Mouse (Mus musculus) hindbrain, embryonic 16.5 days (tissue): ENCODE results near the gene Fam129a. TPM values are rescaled to one million over a fixed set of nuclear protein-coding genes. Genes with fewer than 3 reads are reported as not detected.
"Not testable (repeated sequence)": the region's sequence is repeated elsewhere in the genome, so short reads cannot be mapped to it uniquely, and the experiment has no call there.

Experiments
- ATAC-seq: fragments of 200-750 bp; cut with Nextera tagmentation; 2 replicates; pipeline ENCODE4 v1.8.0; 2017; ENCODE audit warnings: moderate TSS enrichment, moderate library complexity
- H3K27ac ChIP-seq: fragments of 300-500 bp; sonication (generic); 2 replicates; pipeline ENCODE4 v1.5.1; 2014; ENCODE audit warnings: low read depth, mild to moderate bottlenecking, control low read depth, low read length, moderate library complexity
- H3K27me3 ChIP-seq: fragments of 300-500 bp; sonication (generic); replicated peaks from 2 replicates; pipeline ENCODE4 v1.6.1; 2014; ENCODE audit warnings: low read length; ENCODE audit not compliant: control insufficient read depth, insufficient read depth
- H3K36me3 ChIP-seq: fragments of 300-500 bp; sonication (generic); 2 replicates; pipeline ENCODE4 v1.6.1; 2014; ENCODE audit warnings: mild to moderate bottlenecking, low read length, moderate library complexity, mixed read lengths; ENCODE audit not compliant: control insufficient read depth, insufficient read depth
- H3K4me1 ChIP-seq: fragments of 300-500 bp; sonication (generic); 2 replicates; pipeline ENCODE4 v1.6.1; 2014; ENCODE audit warnings: low read depth, low read length; ENCODE audit not compliant: control insufficient read depth, insufficient read depth
- H3K4me2 ChIP-seq: fragments of 300-500 bp; sonication (generic); 2 replicates; pipeline ENCODE4 v1.6.1; 2014; ENCODE audit warnings: mild to moderate bottlenecking, low read length, control low read depth, moderate library complexity
- H3K4me3 ChIP-seq: fragments of 300-500 bp; sonication (generic); 2 replicates; pipeline ENCODE4 v1.5.1; 2014; ENCODE audit warnings: mild to moderate bottlenecking, low read length, control low read depth, moderate library complexity
- H3K9ac ChIP-seq: fragments of 300-500 bp; sonication (generic); 2 replicates; pipeline ENCODE4 v1.6.1; 2014; ENCODE audit warnings: low read depth, mild to moderate bottlenecking, control low read depth, low read length, moderate library complexity
- H3K9me3 ChIP-seq: fragments of 300-500 bp; sonication (generic); 2 replicates; pipeline ENCODE4 v1.6.1; 2014; ENCODE audit warnings: mild to moderate bottlenecking, low read length, moderate library complexity; ENCODE audit not compliant: control insufficient read depth
- WGBS: fragments of 180-500 bp; shearing (Covaris S2); extraction: QIAGEN DNeasy Blood & Tissue Kit; methylation state at CpG from one replicate; pipeline ENCODE4 v1.1.7; 2014; 5-methylcytosine and 5-hydroxymethylcytosine counted together
- polyA plus RNA-seq: library from polyadenylated mRNA; unstranded; fragments of >200 nt; fragmentation: Nextera tagmentation; extraction: Ambion mirVana; gene quantifications from 2 replicates; pipeline ENCODE4 v1.2.1, GENCODE M21; 2015

Fam129a gene
- polyA plus RNA-seq, 1 experiment from 2014 or later, result 0.88 TPM

DNA sequence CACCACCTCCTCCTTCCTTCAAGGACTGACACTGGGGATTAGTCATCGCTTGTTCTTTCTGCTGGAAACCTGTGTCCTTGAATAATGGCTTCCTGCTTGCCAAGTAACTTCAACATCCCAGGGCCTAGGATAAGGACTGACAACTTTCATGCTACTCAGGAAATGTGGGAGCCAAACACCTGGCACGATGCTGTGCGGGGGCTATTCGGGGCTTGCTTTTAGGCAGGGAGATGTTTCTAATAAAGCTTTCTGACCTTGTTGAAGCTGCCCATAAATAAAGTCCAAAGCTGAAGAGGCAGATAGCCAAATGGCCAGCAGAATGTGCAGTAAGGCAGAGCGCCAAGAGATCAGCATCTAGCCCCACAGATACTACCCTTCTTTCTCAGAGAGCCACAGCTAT is 148.9 kb downstream of the Fam129a start:
- H3K4me3 ChIP-seq, result no peak overlapping the region
- H3K9me3 ChIP-seq, result no peaks in the 10 kb centered on the region
- whole genome bisulfite sequencing, result 85% methylated on average over 5 of the region's 5 CpGs
- no peaks in the 10 kb centered on the region for H3K27me3 ChIP-seq
- no peak for ATAC-seq
- H3K27ac ChIP-seq, result no peak overlapping the region
- no peak overlapping the region for H3K9ac ChIP-seq
- H3K4me1 ChIP-seq, result no peaks in the 10 kb centered on the region
- no peak overlapping the region for H3K4me2 ChIP-seq
- no peaks in the 10 kb centered on the region for H3K36me3 ChIP-seq

DNA sequence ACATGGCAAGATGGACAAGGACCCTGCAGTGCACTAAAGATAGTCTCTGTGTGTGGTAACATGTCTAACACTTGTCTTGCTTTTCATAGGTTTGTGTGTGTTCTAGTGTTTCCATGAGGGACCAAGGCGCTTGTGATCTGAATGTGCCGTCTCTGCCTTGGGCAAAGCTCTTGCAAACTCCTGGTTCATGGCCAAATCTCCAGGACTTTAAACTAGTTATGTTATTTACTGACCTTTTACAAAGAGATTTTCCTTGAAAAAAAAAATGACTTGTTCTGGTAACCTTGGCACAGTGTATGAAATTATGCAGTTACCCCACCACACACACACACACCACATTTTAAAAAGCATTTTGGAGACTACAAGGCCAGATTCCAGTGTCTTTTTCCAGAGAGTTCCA is 149.6 kb downstream of the Fam129a start:
- WGBS, result 73% methylated on average over 2 of the region's 2 CpGs
- H3K4me2 ChIP-seq, result no peak overlapping the region

DNA sequence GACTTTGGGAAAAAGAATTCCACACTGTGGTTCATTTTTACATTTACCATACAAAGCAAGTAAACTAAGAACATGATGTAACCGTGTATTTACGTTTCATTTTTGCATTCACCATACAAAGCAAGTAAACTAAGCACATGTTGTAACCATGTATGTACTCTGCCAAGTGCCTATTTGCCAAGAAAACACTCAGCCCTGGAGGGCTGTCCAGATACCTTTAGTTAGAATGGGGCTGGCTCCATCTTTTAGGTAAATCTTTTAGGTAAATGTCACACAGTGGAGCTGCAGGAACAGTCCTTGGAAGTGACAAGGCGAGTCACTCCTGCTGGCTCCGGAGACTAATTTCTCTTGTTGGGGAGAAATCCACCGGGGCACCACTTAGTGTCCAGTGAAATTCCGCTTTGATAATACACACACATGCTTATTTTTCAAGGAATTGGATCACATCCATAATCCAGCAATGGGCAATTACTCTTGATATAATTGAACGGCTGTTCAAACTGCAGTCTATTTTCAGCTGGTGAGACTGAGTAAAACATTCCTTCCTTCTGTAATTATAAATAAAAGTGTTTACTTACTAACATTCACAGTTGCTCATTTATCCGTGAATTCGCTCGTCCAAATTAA is 150.5 kb downstream of the Fam129a start:
- no peaks in the 10 kb centered on the region for H3K9me3 ChIP-seq
- H3K27me3 ChIP-seq, result no peaks in the 10 kb centered on the region
- H3K27ac ChIP-seq, result no peak overlapping the region
- no peaks in the 10 kb centered on the region for H3K36me3 ChIP-seq
- no peak overlapping the region for H3K4me2 ChIP-seq
- no peak overlapping the region for H3K4me3 ChIP-seq
- no peaks in the 10 kb centered on the region for H3K4me1 ChIP-seq
- ATAC-seq, result no peak
- WGBS, result 63% methylated on average over 10 of the region's 10 CpGs
- H3K9ac ChIP-seq, result no peak overlapping the region

More for the DNA sequence above, 149.6 kb downstream of the Fam129a start:
- Histone ChIP-seq H3K27ac (no peak overlapping the region), H3K36me3 (no peaks in the 10 kb centered on the region), H3K9me3 (no peaks in the 10 kb centered on the region), H3K27me3 (no peaks in the 10 kb centered on the region), H3K4me3 (no peak overlapping the region), H3K4me1 (no peaks in the 10 kb centered on the region), H3K9ac (no peak overlapping the region)
- no peak for ATAC-seq

DNA sequence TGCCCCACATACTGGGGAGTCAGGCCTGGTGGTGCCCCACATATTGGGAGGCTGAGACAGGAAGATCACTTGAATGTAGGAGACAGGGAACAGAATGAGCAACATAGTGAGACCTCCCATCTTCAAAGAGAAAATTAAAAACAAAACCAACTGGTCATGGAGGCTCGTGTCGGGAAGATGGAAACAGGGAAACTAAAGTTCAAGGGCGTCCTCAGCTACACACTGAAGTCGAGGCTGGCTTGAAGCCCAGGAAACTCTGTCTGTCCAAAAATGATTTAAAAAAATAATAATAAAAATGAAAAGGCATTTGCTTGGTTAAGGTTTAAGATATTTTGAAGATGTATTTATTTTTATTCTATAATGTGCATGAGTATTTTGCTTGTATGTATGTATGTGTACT is 152.8 kb downstream of the Fam129a start:
- Histone ChIP-seq H3K27ac (no peak overlapping the region), H3K4me1 (no peaks in the 10 kb centered on the region), H3K4me2 (no peak overlapping the region), H3K36me3 (no peaks in the 10 kb centered on the region), H3K9ac (no peak overlapping the region), H3K27me3 (no peaks in the 10 kb centered on the region), H3K9me3 (no peaks in the 10 kb centered on the region), H3K4me3 (no peak overlapping the region)
- 83% methylated on average over 4 of the region's 4 CpGs for WGBS
- ATAC-seq, result no peak

DNA sequence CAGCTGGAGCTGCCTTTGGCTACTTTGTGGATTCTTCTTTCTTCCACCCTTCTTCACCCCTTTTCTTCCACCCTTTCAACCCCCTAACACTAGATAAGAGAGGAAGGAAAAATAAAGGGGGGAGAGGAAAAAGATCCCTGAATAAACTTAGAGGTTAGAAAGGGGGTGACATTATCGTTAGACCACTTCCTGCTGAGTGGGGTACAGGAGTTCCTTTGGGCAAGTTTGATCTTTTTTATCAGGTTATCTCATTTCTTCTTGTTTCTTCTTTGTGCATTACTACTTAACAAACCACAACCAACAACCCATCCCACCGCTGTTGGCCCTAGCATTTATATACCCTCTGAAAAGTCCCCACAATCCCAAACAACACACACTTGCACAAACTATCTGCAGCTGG is 154.6 kb downstream of the Fam129a start:
- Histone ChIP-seq H3K9me3 (no peaks in the 10 kb centered on the region), H3K27ac (no peak overlapping the region), H3K4me1 (no peaks in the 10 kb centered on the region), H3K4me3 (no peak overlapping the region), H3K36me3 (no peaks in the 10 kb centered on the region), H3K9ac (no peak overlapping the region), H3K4me2 (no peak overlapping the region), H3K27me3 (no peaks in the 10 kb centered on the region)
- ATAC-seq, result no peak
- 95% methylated on average over 2 of the region's 2 CpGs for WGBS

DNA sequence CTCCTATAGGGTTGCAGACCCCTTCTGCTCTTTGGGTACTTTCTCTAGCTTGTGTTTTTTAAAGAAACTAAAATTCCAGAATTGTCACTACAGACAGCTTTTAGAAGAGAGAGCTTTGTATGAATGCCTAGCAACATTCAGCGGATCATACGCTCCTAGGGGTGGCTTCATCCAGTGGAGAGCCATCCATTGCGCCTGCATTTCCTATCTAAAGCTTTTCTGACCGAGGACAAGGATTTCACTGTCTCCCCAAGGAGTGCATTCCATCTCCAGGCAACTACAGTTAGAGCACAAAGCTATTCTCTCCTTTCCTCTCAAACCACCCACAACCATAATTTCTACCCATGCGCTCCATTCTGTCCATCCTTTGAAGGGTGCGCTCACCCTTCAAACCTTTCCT is 155.4 kb downstream of the Fam129a start:
- Histone ChIP-seq H3K27ac (no peak overlapping the region), H3K27me3 (no peaks in the 10 kb centered on the region), H3K9me3 (no peaks in the 10 kb centered on the region), H3K36me3 (no peaks in the 10 kb centered on the region), H3K4me2 (no peak overlapping the region), H3K4me3 (no peak overlapping the region), H3K9ac (no peak overlapping the region), H3K4me1 (no peaks in the 10 kb centered on the region)
- 60% methylated on average over 6 of the region's 6 CpGs for WGBS
- no peak for ATAC-seq

DNA sequence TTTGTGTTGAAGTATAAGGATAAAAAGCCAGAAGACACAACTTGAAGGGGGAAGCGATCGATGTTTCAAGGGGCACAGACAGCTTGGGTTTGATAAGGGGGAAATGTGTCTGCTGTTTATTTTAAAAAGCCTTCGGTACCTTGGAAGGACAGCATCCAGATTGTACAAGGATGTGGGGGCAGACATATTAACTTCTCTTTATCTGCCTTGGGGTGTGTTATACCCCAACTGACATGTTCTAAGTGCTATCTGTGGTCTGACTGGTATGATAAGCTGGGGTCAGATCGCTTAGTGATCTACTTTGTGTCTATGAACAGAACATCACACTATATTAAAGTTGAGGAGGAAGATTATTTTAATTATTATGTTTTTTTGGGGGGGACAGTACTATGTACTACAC is 157.2 kb downstream of the Fam129a start:
- no peaks in the 10 kb centered on the region for H3K27me3 ChIP-seq
- no peak overlapping the region for H3K4me2 ChIP-seq
- no peaks in the 10 kb centered on the region for H3K9me3 ChIP-seq
- H3K4me1 ChIP-seq, result no peaks in the 10 kb centered on the region
- no peak overlapping the region for H3K27ac ChIP-seq
- WGBS, result 93% methylated on average over 4 of the region's 4 CpGs
- H3K36me3 ChIP-seq, result no peaks in the 10 kb centered on the region
- no peak for ATAC-seq
- no peak overlapping the region for H3K4me3 ChIP-seq
- no peak overlapping the region for H3K9ac ChIP-seq

DNA sequence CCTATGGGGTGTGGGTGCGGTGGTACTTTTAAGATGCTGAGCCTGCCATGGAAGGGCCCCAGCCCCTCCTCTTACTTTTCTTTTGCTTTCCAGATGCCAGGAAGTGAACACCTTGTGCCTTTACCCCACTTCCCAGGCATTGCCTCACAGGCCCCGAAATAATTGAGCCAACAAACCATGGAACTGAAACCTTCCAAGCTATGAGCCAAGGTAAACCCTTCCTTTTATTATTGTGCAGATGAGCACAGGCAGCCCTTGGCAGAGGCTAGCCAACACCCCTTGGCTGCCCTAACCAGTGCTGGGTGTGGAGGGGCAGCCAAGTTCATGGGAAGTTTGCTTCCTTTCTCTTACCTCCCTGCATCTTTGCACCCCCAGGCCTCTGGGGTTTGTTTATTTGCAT is 166.2 kb downstream of the Fam129a start:
- WGBS, result 82% methylated on average over 2 of the region's 2 CpGs
- Histone ChIP-seq H3K27ac (no peak overlapping the region), H3K27me3 (no peaks in the 10 kb centered on the region), H3K4me2 (no peak overlapping the region), H3K9me3 (no peaks in the 10 kb centered on the region), H3K9ac (no peak overlapping the region), H3K4me1 (no peaks in the 10 kb centered on the region), H3K36me3 (no peaks in the 10 kb centered on the region), H3K4me3 (no peak overlapping the region)
- no peak for ATAC-seq

DNA sequence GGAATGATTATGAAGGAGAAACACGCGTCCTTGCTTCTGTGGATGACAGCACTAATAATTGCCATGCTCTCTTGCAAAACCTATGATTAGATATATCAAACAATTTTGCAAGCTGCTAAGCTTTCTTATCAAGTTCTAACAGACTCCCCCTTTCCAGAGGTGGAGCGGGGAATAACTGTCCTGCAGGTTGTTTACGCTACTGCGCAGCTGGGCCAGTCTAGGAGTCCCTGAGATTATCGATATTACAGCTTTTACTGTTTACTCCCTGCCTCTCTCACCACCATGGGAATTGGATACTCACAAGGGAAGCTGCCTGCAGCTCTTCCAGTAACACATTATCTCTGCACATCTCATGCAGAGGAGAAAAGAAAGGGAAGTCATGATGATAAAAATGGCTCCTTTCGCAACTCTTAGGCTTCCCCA is 170.2 kb downstream of the Fam129a start:
- H3K27ac ChIP-seq, result no peak overlapping the region
- no peak for ATAC-seq
- H3K9me3 ChIP-seq, result no peaks in the 10 kb centered on the region
- no peaks in the 10 kb centered on the region for H3K4me1 ChIP-seq
- no peaks in the 10 kb centered on the region for H3K27me3 ChIP-seq
- H3K36me3 ChIP-seq, result no peaks in the 10 kb centered on the region
- WGBS, result 79% methylated on average over 7 of the region's 7 CpGs
- no peak overlapping the region for H3K4me2 ChIP-seq
- no peak overlapping the region for H3K4me3 ChIP-seq
- no peak overlapping the region for H3K9ac ChIP-seq

DNA sequence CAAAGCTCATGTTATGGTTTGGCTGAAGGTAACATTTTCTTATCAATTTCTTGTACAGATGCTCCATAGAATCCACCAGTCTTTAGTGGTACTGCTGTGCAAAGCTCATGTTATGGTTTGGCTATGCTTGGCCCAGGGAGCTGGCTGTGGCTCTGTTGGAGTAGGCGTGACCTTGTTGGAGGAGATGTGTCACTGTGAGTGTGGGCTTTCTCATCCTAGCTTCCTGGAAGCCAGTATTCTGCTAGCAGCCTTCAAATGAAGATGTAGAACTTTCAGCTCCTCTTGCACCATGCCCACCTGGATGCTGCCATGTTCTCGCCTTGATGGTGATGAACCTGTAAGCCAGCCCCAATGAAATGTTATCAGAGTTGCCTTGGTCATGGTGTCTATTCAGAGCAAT is 178.9 kb downstream of the Fam129a start:
- H3K4me2 ChIP-seq, H3K4me1 ChIP-seq, H3K27ac ChIP-seq, H3K27me3 ChIP-seq, H3K4me3 ChIP-seq, H3K9ac ChIP-seq, H3K36me3 ChIP-seq, ATAC-seq, H3K9me3 ChIP-seq: not testable (repeated sequence)
- 100% methylated on average over 2 of the region's 2 CpGs for WGBS
